ENCODE assay signal across 8 mouse cellular contexts in genomic region chr7:98491451-98492200, GRCm38 (mm10). TPM values are rescaled to one million over a fixed set of nuclear protein-coding genes. Genes with fewer than 3 reads are reported as not detected.
DNase-seq lines count a peak whose midpoint lies in the region; ATAC-seq lines count a peak whose summit lies in the region.
"Had no signal": no experiment of that assay in that cellular context is flagged by ENCODE, and none has a peak within 500 bp of the region (broad histone marks: within the 10 kb centered on the region; RNA-seq: fewer than 3 reads in every experiment).

No protein-coding gene starts in this region.

- H3K27me3 ChIP-seq in kidney, embryonic 15.5 days, result 0 out of 2 replicates have a peak, but pooled peaks cover 9% of the 10 kb centered on the region
- H3K27me3 ChIP-seq in limb, embryonic 15.5 days, result 0 out of 2 replicates have a peak, but pooled peaks cover 17% of the 10 kb centered on the region

- H3K9me3 ChIP-seq in kidney, embryonic 15.5 days (replicated peaks), result no peaks in the 10 kb centered on the region
- H3K9me3 ChIP-seq in limb, embryonic 15.5 days, result no peaks in the 10 kb centered on the region

- ATAC-seq in kidney, embryonic 15.5 days (replicated peaks; ENCODE audit: low FRiP score), result no peak
- peak; percentile 70 for ATAC-seq in CD4-positive, CD25-positive, alpha-beta regulatory T cell, adult 4 months
- ATAC-seq in limb, embryonic 15.5 days (ENCODE audit: insufficient number of reproducible peaks, low FRiP score, low TSS enrichment, low read depth), result no peak

- no peak for DNase-seq in kidney, postnatal 14 days
- DNase-seq in T-cell, adult 2 months (ENCODE audit: low spot score), result peak; percentile 21
- DNase-seq in frontal cortex, adult 2 months (ENCODE audit: extremely low spot score in 1 of 2, low spot score in 1 of 2), result no peak
- DNase-seq in spleen, postnatal 36 days (ENCODE audit: low spot score in 2 of 2), result no peak

- H3K4me3 ChIP-seq in kidney, embryonic 15.5 days (replicated peaks), result peak overlapping the region; percentile 57
- H3K4me3 ChIP-seq in limb, embryonic 15.5 days, result no peak overlapping the region; the same call in 1 of the 2 replicates

- H3K27ac ChIP-seq in kidney, embryonic 15.5 days, result no peak overlapping the region
- H3K27ac ChIP-seq in limb, embryonic 15.5 days, result no peak overlapping the region

- WGBS in kidney, embryonic 15.5 days, result 68% methylated on average over 9 of the region's 9 CpGs
- 64% methylated on average over 9 of the region's 9 CpGs for WGBS in limb, embryonic 15.5 days

- H3K9ac ChIP-seq in kidney, embryonic 15.5 days, result no peak overlapping the region
- H3K9ac ChIP-seq in limb, embryonic 15.5 days, result no peak overlapping the region

- H3K4me2 ChIP-seq in kidney, embryonic 15.5 days, result peak overlapping the region; percentile 83
- H3K4me2 ChIP-seq in limb, embryonic 15.5 days, result 0 out of 2 replicates have a peak overlapping the region, but pooled peaks have one; percentile 93

- H3K36me3 ChIP-seq in kidney, embryonic 15.5 days, result no peaks in the 10 kb centered on the region
- no peaks in the 10 kb centered on the region for H3K36me3 ChIP-seq in limb, embryonic 15.5 days

- H3K4me1 ChIP-seq in kidney, embryonic 15.5 days, result peaks cover 71% of the 10 kb centered on the region
- peaks cover 49% of the 10 kb centered on the region for H3K4me1 ChIP-seq in limb, embryonic 15.5 days

RNA-seq across cellular contexts. Expression of gene Lrrc32, which starts 2.5 kb away (rescaled TPM):
- 12.7 and 16.9 TPM in 2 replicates for polyA plus RNA-seq in kidney, embryonic 15.5 days (2015; fragmentation: Nextera tagmentation; extraction: Ambion mirVana)
- polyA plus RNA-seq in CD4-positive, CD25-positive, alpha-beta regulatory T cell, adult 4 months (2017; shearing (Covaris generic)), result 10 to 100 TPM; 55.1 to 95.2 TPM
- polyA plus RNA-seq in limb, embryonic 15.5 days (2015; fragmentation: Nextera tagmentation; extraction: Ambion mirVana), result 8.4 and 8.8 TPM in 2 replicates
- polyA plus RNA-seq in frontal cortex, adult 2 months (2012; rRNA removed), result 4.0 and 4.1 TPM in 2 replicates

RNA-seq across cellular contexts. Expression of gene Gucy2d, which starts 51.4 kb away (rescaled TPM):
- 0.10 TPM in 1 of 2 replicates, not detected in the other for polyA plus RNA-seq in kidney, embryonic 15.5 days (2015; fragmentation: Nextera tagmentation; extraction: Ambion mirVana)
- not detected for polyA plus RNA-seq in CD4-positive, CD25-positive, alpha-beta regulatory T cell, adult 4 months (2017; shearing (Covaris generic))
- polyA plus RNA-seq in limb, embryonic 15.5 days (2015; fragmentation: Nextera tagmentation; extraction: Ambion mirVana), result not detected in 2 replicates
- polyA plus RNA-seq in frontal cortex, adult 2 months (2012; rRNA removed), result not detected in 2 replicates
- polyA plus RNA-seq: embryonic facial prominence, embryonic 11.5 days had no signal
